Comparison of ENCODE assay signal across 15 mouse cellular contexts in the genomic region with DNA sequence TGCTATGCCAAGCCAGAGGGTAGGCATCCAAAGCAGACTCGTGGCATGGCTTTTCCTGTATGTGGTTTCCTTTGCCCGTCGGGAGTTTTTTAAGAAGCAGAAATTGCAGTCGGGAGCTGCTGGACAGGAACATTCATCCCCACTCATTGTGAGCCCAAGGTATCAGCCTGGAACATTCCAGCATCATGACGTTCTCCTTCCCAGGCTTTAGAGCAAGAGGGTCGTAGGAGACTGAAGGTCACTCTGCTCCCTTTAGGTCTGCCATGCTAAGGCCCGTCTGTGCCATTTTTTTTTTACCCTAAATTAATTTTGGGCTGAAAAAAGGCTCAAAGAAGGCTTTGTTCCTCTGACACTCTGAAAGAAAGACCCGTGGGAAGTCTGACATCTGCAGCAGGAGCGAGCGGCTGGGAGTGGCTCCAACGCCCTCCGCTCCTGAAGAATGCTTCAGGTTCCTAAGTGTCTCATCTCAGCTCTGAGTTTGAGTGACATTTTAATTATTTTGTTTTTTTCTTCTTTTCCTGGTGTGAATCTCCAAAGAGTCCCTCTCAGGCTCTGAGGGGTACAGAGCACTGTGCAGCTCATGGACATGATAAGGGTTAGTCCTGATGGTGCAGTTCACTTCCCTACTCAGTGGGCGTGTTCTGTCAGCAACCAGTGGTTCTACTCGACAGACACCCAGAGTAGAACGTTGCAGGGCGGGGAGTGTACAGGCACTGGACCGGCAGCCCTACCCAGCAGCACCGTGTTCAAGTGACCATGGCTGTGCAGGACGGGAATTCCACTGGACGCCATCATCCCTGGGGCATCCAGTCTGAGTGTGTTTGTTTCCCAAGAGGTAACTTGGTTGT. TPM values are rescaled to one million over a fixed set of nuclear protein-coding genes. Genes with fewer than 3 reads are reported as not detected.
DNase-seq lines count a peak whose midpoint lies in the region; ATAC-seq lines count a peak whose summit lies in the region.
"Had no signal": no experiment of that assay in that cellular context is flagged by ENCODE, and none has a peak within 500 bp of the region (broad histone marks: within the 10 kb centered on the region; RNA-seq: fewer than 3 reads in every experiment).

No protein-coding gene starts in this region.

- H3K27me3 ChIP-seq in heart, embryonic 16.5 days (ENCODE audit: control insufficient read depth, insufficient read depth, low read length), result no peaks in the 10 kb centered on the region
- H3K27me3 ChIP-seq in midbrain, embryonic 10.5 days (ENCODE audit: low read depth, poor library complexity, severe bottlenecking), result peaks cover 6% of the 10 kb centered on the region; the same call in 1 of the 2 replicates
- H3K27me3 ChIP-seq in midbrain, embryonic 16.5 days (ENCODE audit: control insufficient read depth, insufficient read depth, low read depth, low read length), result no peaks in the 10 kb centered on the region
- no peaks in the 10 kb centered on the region for H3K27me3 ChIP-seq in intestine, embryonic 15.5 days (replicated peaks)
- H3K27me3 ChIP-seq: limb, embryonic 13.5 days; lung, embryonic 15.5 days; neural tube, embryonic 13.5 days had no signal

- peak; percentile 55 for ATAC-seq in heart, embryonic 16.5 days (replicated peaks; ENCODE audit: extremely low read depth, insufficient read depth, low FRiP score)
- no peak for ATAC-seq in midbrain, embryonic 16.5 days
- peak; percentile 78 for ATAC-seq in intestine, embryonic 15.5 days

- no peaks in the 10 kb centered on the region for H3K9me3 ChIP-seq in heart, embryonic 16.5 days (replicated peaks; ENCODE audit: control insufficient read depth, low read length)
- H3K9me3 ChIP-seq in midbrain, embryonic 10.5 days (replicated peaks), result no peaks in the 10 kb centered on the region
- H3K9me3 ChIP-seq in midbrain, embryonic 16.5 days (replicated peaks; ENCODE audit: control insufficient read depth, low read length, poor library complexity, severe bottlenecking), result no peaks in the 10 kb centered on the region
- no peaks in the 10 kb centered on the region for H3K9me3 ChIP-seq in intestine, embryonic 15.5 days
- H3K9me3 ChIP-seq: limb, embryonic 13.5 days; lung, embryonic 15.5 days; neural tube, embryonic 13.5 days had no signal

- peaks cover 16% of the 10 kb centered on the region for H3K4me1 ChIP-seq in heart, embryonic 16.5 days (ENCODE audit: control insufficient read depth, insufficient read depth, low read length)
- peaks cover 42% of the 10 kb centered on the region for H3K4me1 ChIP-seq in midbrain, embryonic 10.5 days
- H3K4me1 ChIP-seq in midbrain, embryonic 16.5 days (ENCODE audit: control insufficient read depth, insufficient read depth, low read length), result peaks cover 9% of the 10 kb centered on the region; the same call in 1 of the 2 replicates
- H3K4me1 ChIP-seq in intestine, embryonic 15.5 days (replicated peaks), result no peaks in the 10 kb centered on the region
- H3K4me1 ChIP-seq: lung, embryonic 15.5 days had no signal

- H3K27ac ChIP-seq in heart, embryonic 16.5 days (ENCODE audit: low read length), result peak overlapping the region; percentile 18; the same call in 1 of the 2 replicates
- peak overlapping the region; percentile 69 for H3K27ac ChIP-seq in midbrain, embryonic 10.5 days (replicated peaks)
- H3K27ac ChIP-seq in midbrain, embryonic 16.5 days (ENCODE audit: low read length), result no peak overlapping the region
- peak overlapping the region; percentile 19; the same call in 1 of the 2 replicates for H3K27ac ChIP-seq in intestine, embryonic 15.5 days
- H3K27ac ChIP-seq: limb, embryonic 13.5 days; lung, embryonic 15.5 days; neural tube, embryonic 13.5 days had no signal

- peak overlapping the region; percentile 18; the same call in 1 of the 2 replicates for H3K4me2 ChIP-seq in heart, embryonic 16.5 days (ENCODE audit: low read depth, low read length)
- no peak overlapping the region for H3K4me2 ChIP-seq in midbrain, embryonic 16.5 days (ENCODE audit: low read length)
- no peak overlapping the region for H3K4me2 ChIP-seq in intestine, embryonic 15.5 days (replicated peaks)
- H3K4me2 ChIP-seq: limb, embryonic 13.5 days; lung, embryonic 15.5 days; neural tube, embryonic 13.5 days had no signal

- H3K36me3 ChIP-seq in heart, embryonic 16.5 days (ENCODE audit: control insufficient read depth, insufficient read depth), result no peaks in the 10 kb centered on the region
- H3K36me3 ChIP-seq in midbrain, embryonic 10.5 days, result peaks cover under 1% of the 10 kb centered on the region; the same call in 1 of the 2 replicates
- no peaks in the 10 kb centered on the region for H3K36me3 ChIP-seq in midbrain, embryonic 16.5 days (ENCODE audit: control insufficient read depth, insufficient read depth, low read length)
- no peaks in the 10 kb centered on the region for H3K36me3 ChIP-seq in intestine, embryonic 15.5 days
- H3K36me3 ChIP-seq: lung, embryonic 15.5 days; neural tube, embryonic 13.5 days had no signal

- DNase-seq in heart, adult 8-10 months (ENCODE audit: low spot score), result no peak
- DNase-seq in midbrain, embryonic 10.5 days (ENCODE audit: low spot score), result no peak
- peak; percentile 36 for DNase-seq in fibroblast of lung, adult 2 months (ENCODE audit: low read depth)
- DNase-seq in urinary bladder, postnatal 4 days (ENCODE audit: low spot score in 2 of 2), result no peak
- DNase-seq in adrenal gland, postnatal 4 days (ENCODE audit: low spot score in 2 of 2), result no peak
- DNase-seq: adrenal gland, postnatal 10 days; cerebellum, adult 18-20 months; right cerebral cortex, adult 18-20 months had no signal

- H3K4me3 ChIP-seq in heart, embryonic 16.5 days (ENCODE audit: low read length), result no peak overlapping the region
- no peak overlapping the region for H3K4me3 ChIP-seq in midbrain, embryonic 10.5 days
- no peak overlapping the region for H3K4me3 ChIP-seq in midbrain, embryonic 16.5 days (ENCODE audit: low read depth, low read length)
- no peak overlapping the region for H3K4me3 ChIP-seq in intestine, embryonic 15.5 days (replicated peaks)
- H3K4me3 ChIP-seq: limb, embryonic 13.5 days; lung, embryonic 15.5 days; neural tube, embryonic 13.5 days had no signal

- WGBS in heart, embryonic 16.5 days, result 40% methylated on average over 20 of the region's 20 CpGs
- 70% methylated on average over 20 of the region's 20 CpGs for WGBS in midbrain, embryonic 10.5 days
- 51% methylated on average over 20 of the region's 20 CpGs for WGBS in midbrain, embryonic 16.5 days
- 71% methylated on average over 20 of the region's 20 CpGs for WGBS in intestine, embryonic 15.5 days

- H3K9ac ChIP-seq in heart, embryonic 16.5 days (ENCODE audit: low read length), result no peak overlapping the region
- H3K9ac ChIP-seq in midbrain, embryonic 16.5 days (ENCODE audit: low read depth, low read length), result no peak overlapping the region
- no peak overlapping the region for H3K9ac ChIP-seq in intestine, embryonic 15.5 days
- H3K9ac ChIP-seq: limb, embryonic 13.5 days; lung, embryonic 15.5 days; neural tube, embryonic 13.5 days had no signal

RNA-seq across cellular contexts. Expression of gene Lmf1, which starts 47.5 kb away (rescaled TPM):
- 36.9 and 39.8 TPM in 2 replicates for polyA plus RNA-seq in heart, embryonic 16.5 days (2015; fragmentation: Nextera tagmentation; extraction: Ambion mirVana)
- total RNA-seq in heart, adult 8-10 months (2022), result 10 to 100 TPM; 30.7 to 34.2 (median 33.8) TPM
- 22.3 and 22.6 TPM in 2 replicates for polyA plus RNA-seq in midbrain, embryonic 10.5 days (2016; fragmentation: Nextera tagmentation; extraction: Ambion mirVana)
- 20.4 and 20.6 TPM in 2 replicates for polyA plus RNA-seq in midbrain, embryonic 16.5 days (2015; fragmentation: Nextera tagmentation; extraction: Ambion mirVana)
- 33.0 and 35.9 TPM in 2 replicates for polyA plus RNA-seq in intestine, embryonic 15.5 days (2015; fragmentation: Nextera tagmentation; extraction: Ambion mirVana)
- total RNA-seq in adrenal gland, postnatal 4 days (2021), result 10 to 100 TPM; 32.4 to 34.3 TPM

RNA-seq across cellular contexts. Expression of gene Sox8, which starts 55.9 kb away (rescaled TPM):
- 0.54 and 0.82 TPM in 2 replicates for polyA plus RNA-seq in heart, embryonic 16.5 days (2015; fragmentation: Nextera tagmentation; extraction: Ambion mirVana)
- total RNA-seq in heart, adult 8-10 months (2022), result under 1 TPM; 0.24 to 0.37 (median 0.32) TPM
- polyA plus RNA-seq in midbrain, embryonic 10.5 days (2016; fragmentation: Nextera tagmentation; extraction: Ambion mirVana), result 2.4 and 3.3 TPM in 2 replicates
- 10.1 and 16.2 TPM in 2 replicates for polyA plus RNA-seq in midbrain, embryonic 16.5 days (2015; fragmentation: Nextera tagmentation; extraction: Ambion mirVana)
- 5.8 and 6.1 TPM in 2 replicates for polyA plus RNA-seq in intestine, embryonic 15.5 days (2015; fragmentation: Nextera tagmentation; extraction: Ambion mirVana)
- 1 to 10 TPM; 2.4 TPM for total RNA-seq in adrenal gland, postnatal 4 days (2021)
- total RNA-seq: megakaryocyte-erythroid progenitor cell, adult 5-6 weeks had no signal
